Mouse (Mus musculus) heart, embryonic 15.5 days (tissue): ENCODE results near the gene Ehd1. TPM values are rescaled to one million over a fixed set of nuclear protein-coding genes. Genes with fewer than 3 reads are reported as not detected.

Experiments used
- ATAC-seq: fragments of 200-750 bp; cut with Nextera tagmentation; replicated peaks from 2 replicates; pipeline ENCODE4 v1.8.0; 2017; ENCODE audit warnings: low read depth, moderate TSS enrichment; ENCODE audit not compliant: insufficient number of reproducible peaks, insufficient read depth, low FRiP score
- H3K27ac ChIP-seq: fragments of 300-500 bp; sonication (generic); 2 replicates; pipeline ENCODE4 v1.5.1; 2015; ENCODE audit warnings: mild to moderate bottlenecking, inconsistent platforms
- H3K27me3 ChIP-seq: fragments of 300-500 bp; sonication (generic); 2 replicates; pipeline ENCODE4 v1.6.1; 2015; ENCODE audit warnings: inconsistent platforms
- H3K36me3 ChIP-seq: fragments of 300-500 bp; sonication (generic); 2 replicates; pipeline ENCODE4 v1.6.1; 2015; ENCODE audit warnings: mild to moderate bottlenecking, inconsistent platforms
- H3K4me1 ChIP-seq: fragments of 300-500 bp; sonication (generic); replicated peaks from 2 replicates; pipeline ENCODE4 v1.6.1; 2015; ENCODE audit warnings: inconsistent platforms
- H3K4me2 ChIP-seq: fragments of 300-500 bp; sonication (generic); 2 replicates; pipeline ENCODE4 v1.6.1; 2015; ENCODE audit warnings: inconsistent platforms, mild to moderate bottlenecking, moderate library complexity
- H3K4me3 ChIP-seq: fragments of 300-500 bp; sonication (generic); 2 replicates; pipeline ENCODE4 v1.5.1; 2015; ENCODE audit warnings: mild to moderate bottlenecking, inconsistent platforms
- H3K9ac ChIP-seq: fragments of 300-500 bp; sonication (generic); 2 replicates; pipeline ENCODE4 v1.6.1; 2015; ENCODE audit warnings: mild to moderate bottlenecking, inconsistent platforms
- H3K9me3 ChIP-seq: fragments of 300-500 bp; sonication (generic); replicated peaks from 2 replicates; pipeline ENCODE4 v1.6.1; 2016; ENCODE audit warnings: inconsistent platforms
- WGBS: fragments of 180-500 bp; shearing (Covaris S2); methylation state at CpG from one replicate; pipeline ENCODE4 v1.1.7; 2015; ENCODE audit warnings: mixed read lengths; 5-methylcytosine and 5-hydroxymethylcytosine counted together
- microRNA counts: library from miRNA; unstranded; fragments of <30 nt; microRNA quantifications from one replicate; lab custom pipeline; 2016
- microRNA-seq: library from miRNA; unstranded; fragments of <30 nt; microRNA quantifications from one replicate; pipeline ENCODE4, GENCODE M21; 2016
- polyA plus RNA-seq: library from polyadenylated mRNA; unstranded; fragments of >200 nt; fragmentation: Nextera tagmentation; extraction: Ambion mirVana; gene quantifications from 2 replicates; pipeline ENCODE4 v1.2.1, GENCODE M21; 2015

Ehd1 gene
- polyA plus RNA-seq, 1 experiment from 2014 or later = 54.1 TPM

DNA sequence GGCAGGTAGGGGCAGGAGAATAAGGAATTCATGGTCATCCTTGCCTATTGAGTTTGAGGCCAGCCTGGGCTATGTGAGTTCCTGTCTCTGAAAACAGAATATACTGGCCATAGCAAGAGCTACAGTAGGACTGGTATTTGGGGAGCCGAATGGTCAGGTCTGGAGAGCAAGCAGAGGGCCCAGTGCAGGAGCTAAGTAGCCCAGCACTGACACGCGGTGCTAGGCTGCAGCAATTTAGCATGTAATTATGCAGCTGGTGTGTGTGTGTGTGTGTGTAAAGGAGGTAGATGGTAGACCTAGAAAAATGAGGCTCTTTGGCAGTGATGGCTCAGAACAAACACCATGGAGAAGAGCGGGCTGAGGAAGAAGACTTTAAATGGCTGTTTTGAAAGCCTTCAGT lies 71.1 kb downstream of the Ehd1 start:
- H3K4me2 ChIP-seq = no peak overlapping the region
- no peak overlapping the region for H3K4me3 ChIP-seq
- peaks cover 21% of the 10 kb centered on the region for H3K36me3 ChIP-seq
- H3K27ac ChIP-seq = no peak overlapping the region
- H3K27me3 ChIP-seq = no peaks in the 10 kb centered on the region
- WGBS = 92% methylated on average over 4 of the region's 4 CpGs
- peaks cover 37% of the 10 kb centered on the region for H3K4me1 ChIP-seq
- no peak for ATAC-seq
- H3K9me3 ChIP-seq = no peaks in the 10 kb centered on the region
- H3K9ac ChIP-seq = no peak overlapping the region

DNA sequence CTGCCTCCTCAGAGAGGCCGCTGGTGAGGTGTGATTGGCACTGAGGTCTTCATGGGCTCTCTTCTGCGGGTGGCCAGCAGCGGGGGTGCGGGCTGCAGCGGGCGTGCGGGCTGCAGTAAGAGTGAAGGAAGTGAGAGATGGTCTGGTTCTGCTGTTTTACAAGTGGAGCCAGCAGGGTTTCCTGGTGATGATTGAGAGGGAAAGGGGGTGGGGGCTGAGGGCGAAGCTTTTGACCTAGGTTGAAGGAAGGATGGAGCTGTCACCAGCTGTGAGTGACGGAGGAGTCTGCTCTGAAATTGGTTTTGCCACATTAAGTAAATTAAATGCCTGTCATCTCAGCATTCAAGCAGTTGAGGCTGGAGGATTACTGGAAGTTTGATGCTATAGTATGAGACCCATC lies 72.2 kb downstream of the Ehd1 start:
- H3K27ac ChIP-seq = peak overlapping the region; percentile 59
- WGBS = 38% methylated on average over 9 of the region's 9 CpGs
- H3K36me3 ChIP-seq = peaks cover 21% of the 10 kb centered on the region
- no peak overlapping the region for H3K4me2 ChIP-seq
- ATAC-seq = no peak
- H3K9ac ChIP-seq = 0 out of 2 replicates have a peak overlapping the region, but pooled peaks have one; percentile 8
- H3K9me3 ChIP-seq = no peaks in the 10 kb centered on the region
- no peaks in the 10 kb centered on the region for H3K27me3 ChIP-seq
- H3K4me1 ChIP-seq = peaks cover 30% of the 10 kb centered on the region
- H3K4me3 ChIP-seq = no peak overlapping the region

DNA sequence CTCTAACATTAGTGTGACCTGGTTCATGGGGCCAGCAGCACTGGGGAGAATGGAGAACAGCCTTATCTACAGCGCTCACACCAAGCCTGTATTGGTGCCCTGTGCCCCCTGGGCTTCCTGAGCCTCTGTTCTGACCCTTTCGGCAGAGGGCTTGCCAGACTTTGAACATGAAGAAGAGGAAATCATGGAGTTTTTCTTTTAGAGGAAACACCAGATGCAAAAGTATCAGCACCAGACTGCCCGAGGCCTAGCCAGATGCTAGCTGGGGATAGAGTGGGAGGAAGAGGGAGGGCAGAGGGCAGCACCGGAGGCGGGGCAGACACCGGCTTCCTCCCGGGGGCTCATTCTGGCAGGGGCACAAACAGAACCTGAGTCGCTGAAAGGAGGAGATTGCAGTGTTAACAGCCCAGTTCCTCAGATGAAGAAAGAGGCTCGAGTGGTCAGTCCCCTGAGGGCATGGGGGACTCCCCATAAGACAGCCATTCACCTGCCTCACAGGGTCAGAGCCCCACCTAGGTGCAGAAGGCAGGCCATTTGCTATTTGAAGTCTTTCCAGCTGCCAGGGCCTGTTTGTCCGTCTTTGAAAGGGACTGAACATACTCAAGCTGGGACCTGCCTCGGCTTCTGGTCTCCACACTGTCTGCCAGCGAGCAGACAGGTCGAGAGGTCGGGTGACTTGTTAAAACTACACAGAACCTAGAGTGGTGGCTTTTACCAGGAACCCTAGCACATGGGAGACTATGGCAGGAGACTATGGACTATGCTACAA lies 72.9 kb downstream of the Ehd1 start:
- Histone ChIP-seq H3K36me3 (peaks cover 21% of the 10 kb centered on the region), H3K4me3 (no peak overlapping the region), H3K9me3 (no peaks in the 10 kb centered on the region), H3K27me3 (no peaks in the 10 kb centered on the region), H3K4me1 (peaks cover 30% of the 10 kb centered on the region), H3K9ac (0 out of 2 replicates have a peak overlapping the region, but pooled peaks have one; percentile 8), H3K27ac (peak overlapping the region; percentile 59), H3K4me2 (no peak overlapping the region)
- peak; percentile 37 for ATAC-seq
- 38% methylated on average over 14 of the region's 14 CpGs for WGBS

MicroRNA genes within 50 kb of the gene (microRNA counts, 519-probe panel; counts per million panel counts)
- microRNA mmu-miR-192 (lab: Ali Mortazavi, UCI) = 2,124 counts per million, percentile 28 among the panel's probes with 10 or more counts

Small RNAs within 50 kb of the gene (microRNA-seq; reads per million reads assigned to microRNA genes)
- gene Mir192 = 55.5 reads per million, percentile 43 among the genes with 10 or more reads in this experiment
- 48.1 reads per million, percentile 42 among the genes with 10 or more reads in this experiment for gene Mir194-2
- not detected for gene Mir6989

Other genes starting within 250 kb of the Ehd1 start
- 14.5 and 19.2 TPM in 2 replicates for gene Syvn1, start 230.1 kb upstream of the Ehd1 start, polyA plus RNA-seq
- gene Mrpl49, start 218.9 kb upstream of the Ehd1 start, polyA plus RNA-seq = 54.5 and 55.3 TPM in 2 replicates
- 434 and 453 TPM in 2 replicates for gene Fau, start 218.9 kb upstream of the Ehd1 start, polyA plus RNA-seq
- gene Znhit2, start 215.5 kb upstream of the Ehd1 start, polyA plus RNA-seq = 19.3 and 25.6 TPM in 2 replicates
- gene Tm7sf2, start 208.4 kb upstream of the Ehd1 start, polyA plus RNA-seq = 5.4 and 11.3 TPM in 2 replicates
- gene Vps51, start 199.5 kb upstream of the Ehd1 start, polyA plus RNA-seq = 35.6 and 51.9 TPM in 2 replicates
- gene Tmem262, start 196.7 kb upstream of the Ehd1 start, polyA plus RNA-seq = not detected in 2 replicates
- gene Gm28374, start 194.5 kb upstream of the Ehd1 start, polyA plus RNA-seq = 0.48 and 1.3 TPM in 2 replicates
- 39.1 and 53.1 TPM in 2 replicates for gene Zfpl1, start 191.8 kb upstream of the Ehd1 start, polyA plus RNA-seq
- 19.6 and 27.2 TPM in 2 replicates for gene Cdca5, start 191.7 kb upstream of the Ehd1 start, polyA plus RNA-seq
- gene AC131692.1, start 182.3 kb upstream of the Ehd1 start, polyA plus RNA-seq = 0.20 and 0.38 TPM in 2 replicates
- 0.21 and 0.36 TPM in 2 replicates for gene Naaladl1, start 170.9 kb upstream of the Ehd1 start, polyA plus RNA-seq
- 28.1 and 38.1 TPM in 2 replicates for gene Sac3d1, start 158.1 kb upstream of the Ehd1 start, polyA plus RNA-seq
- gene Snx15, start 148.4 kb upstream of the Ehd1 start, polyA plus RNA-seq = 19.8 and 25.9 TPM in 2 replicates
- gene Batf2, start 135.7 kb upstream of the Ehd1 start, polyA plus RNA-seq = 0.23 TPM in 1 of 2 replicates, not detected in the other
- gene Arl2, start 135.2 kb upstream of the Ehd1 start, polyA plus RNA-seq = 74.7 and 81.8 TPM in 2 replicates
- gene Majin, start 92.3 kb upstream of the Ehd1 start, polyA plus RNA-seq = not detected in 2 replicates
- gene Gpha2, start 50.3 kb upstream of the Ehd1 start, polyA plus RNA-seq = 0.57 TPM in 1 of 2 replicates, not detected in the other
- 21.4 and 28.1 TPM in 2 replicates for gene Ppp2r5b, start 40.9 kb upstream of the Ehd1 start, polyA plus RNA-seq
- 6.7 and 10.0 TPM in 2 replicates for gene Atg2a, start 35.1 kb upstream of the Ehd1 start, polyA plus RNA-seq
- gene Cdc42bpg, start 29.7 kb downstream of the Ehd1 start, polyA plus RNA-seq = 0.30 and 0.60 TPM in 2 replicates
- gene Men1, start 58.3 kb downstream of the Ehd1 start, polyA plus RNA-seq = 36.1 and 50.6 TPM in 2 replicates
- gene Map4k2, start 64.4 kb downstream of the Ehd1 start, polyA plus RNA-seq = 12.6 and 17.9 TPM in 2 replicates
- gene Sf1, start 87.0 kb downstream of the Ehd1 start, polyA plus RNA-seq = 79.0 and 98.4 TPM in 2 replicates
- gene Pygm, start 107.7 kb downstream of the Ehd1 start, polyA plus RNA-seq = 282 and 297 TPM in 2 replicates
- 54.8 TPM in 2 replicates for gene Rasgrp2, start 122.6 kb downstream of the Ehd1 start, polyA plus RNA-seq
- gene Nrxn2, start 142.0 kb downstream of the Ehd1 start, polyA plus RNA-seq = 0.47 and 0.60 TPM in 2 replicates